Mouse (Mus musculus): ENCODE measurements around the gene Cpa5. TPM values are rescaled to one million over a fixed set of nuclear protein-coding genes. Genes with fewer than 3 reads are reported as not detected.
A peak's percentile ranks its signal among the peaks of the same experiment; 100 is the strongest.

Cpa5 gene
- polyA plus RNA-seq, 1 experiment from 2014 or later = 0.35 TPM

- peaks cover 62% of the 10 kb centered on the region for H3K4me1 ChIP-seq
- no peak for DNase-seq (ENCODE audit: low spot score)
- WGBS = 35% methylated on average over 8 of the region's 8 CpGs
- H3K4me3 ChIP-seq = no peak overlapping the region
- H3K36me3 ChIP-seq = 0 out of 2 replicates have a peak, but pooled peaks cover 3% of the 10 kb centered on the region
- no peaks in the 10 kb centered on the region for H3K27me3 ChIP-seq (ENCODE audit: low read depth, poor library complexity, severe bottlenecking)
- peak overlapping the region; percentile 90 for H3K27ac ChIP-seq
- H3K9me3 ChIP-seq (replicated peaks) = no peaks in the 10 kb centered on the region
Measured at GRCm38 (mm10) chr6:30635361-30635862, 24.6 kb downstream of the Cpa5 start.

GRCm38 (mm10) chr6:30636186-30636842 lies 25.5 kb downstream of the Cpa5 start:
- H3K27me3 ChIP-seq (ENCODE audit: low read depth, poor library complexity, severe bottlenecking) = no peaks in the 10 kb centered on the region
- H3K9me3 ChIP-seq (replicated peaks) = no peaks in the 10 kb centered on the region
- H3K36me3 ChIP-seq = 0 out of 2 replicates have a peak, but pooled peaks cover 3% of the 10 kb centered on the region
- 42% methylated on average over 4 of the region's 4 CpGs for WGBS
- DNase-seq (ENCODE audit: low spot score) = no peak
- H3K4me3 ChIP-seq = no peak overlapping the region
- peaks cover 57% of the 10 kb centered on the region for H3K4me1 ChIP-seq
- peak overlapping the region; percentile 90 for H3K27ac ChIP-seq

- H3K9me3 ChIP-seq (replicated peaks) = no peaks in the 10 kb centered on the region
- DNase-seq (ENCODE audit: low spot score) = no peak
- H3K27me3 ChIP-seq (ENCODE audit: low read depth, poor library complexity, severe bottlenecking) = no peaks in the 10 kb centered on the region
- H3K27ac ChIP-seq = peak within 1 kb of the TSS; percentile 81
- WGBS = 86% methylated on average over 5 of the region's 5 CpGs
- H3K4me3 ChIP-seq = no peak within 1 kb of the TSS
- peaks cover 46% of the 10 kb centered on the region for H3K4me1 ChIP-seq
- H3K36me3 ChIP-seq = 0 out of 2 replicates have a peak, but pooled peaks cover 3% of the 10 kb centered on the region
Measured at GRCm38 (mm10) chr6:30638674-30639268, 28.0 kb downstream of the Cpa5 start, which contains the start of gene Cpa1. Gene Cpa1, plus strand, starts transcription at chr6:30639218.

- H3K27me3 ChIP-seq (ENCODE audit: low read depth, poor library complexity, severe bottlenecking) = no peaks in the 10 kb centered on the region
- WGBS = 63% methylated on average over 12 of the region's 12 CpGs
- no peak for DNase-seq (ENCODE audit: low spot score)
Measured at GRCm38 (mm10) chr6:30643694-30644460, 33.1 kb downstream of the Cpa5 start.

GRCm38 (mm10) chr6:30644462-30644861 lies 33.7 kb downstream of the Cpa5 start:
- peak overlapping the region; percentile 81 for H3K27ac ChIP-seq
- H3K9me3 ChIP-seq (replicated peaks) = no peaks in the 10 kb centered on the region
- H3K4me1 ChIP-seq = peaks cover 39% of the 10 kb centered on the region
- H3K36me3 ChIP-seq = peaks cover 5% of the 10 kb centered on the region; the same call in 1 of the 2 replicates
- H3K27me3 ChIP-seq (ENCODE audit: low read depth, poor library complexity, severe bottlenecking) = no peaks in the 10 kb centered on the region
- DNase-seq (ENCODE audit: low spot score) = no peak
- no peak overlapping the region for H3K4me3 ChIP-seq
- 66% methylated on average over 3 of the region's 3 CpGs for WGBS

More at GRCm38 (mm10) chr6:30643694-30644460, 33.1 kb downstream of the Cpa5 start:
- Histone ChIP-seq H3K27ac (peak overlapping the region; percentile 81), H3K36me3 (0 out of 2 replicates have a peak, but pooled peaks cover 3% of the 10 kb centered on the region), H3K4me3 (no peak overlapping the region), H3K9me3 (replicated peaks) (no peaks in the 10 kb centered on the region), H3K4me1 (peaks cover 37% of the 10 kb centered on the region)

- H3K36me3 ChIP-seq = peaks cover 8% of the 10 kb centered on the region; the same call in 1 of the 2 replicates
- peak overlapping the region; percentile 81 for H3K27ac ChIP-seq
- peaks cover 44% of the 10 kb centered on the region for H3K4me1 ChIP-seq
- no peak overlapping the region for H3K4me3 ChIP-seq
- H3K9me3 ChIP-seq (replicated peaks) = no peaks in the 10 kb centered on the region
- no peak for DNase-seq (ENCODE audit: low spot score)
- 82% methylated on average over 6 of the region's 6 CpGs for WGBS
- no peaks in the 10 kb centered on the region for H3K27me3 ChIP-seq (ENCODE audit: low read depth, poor library complexity, severe bottlenecking)
Measured at GRCm38 (mm10) chr6:30645379-30645778, 34.6 kb downstream of the Cpa5 start.

GRCm38 (mm10) chr6:30649651-30650296 lies 39.0 kb downstream of the Cpa5 start:
- no peak overlapping the region for H3K4me3 ChIP-seq
- no peak for DNase-seq (ENCODE audit: low spot score)
- peaks cover 54% of the 10 kb centered on the region for H3K4me1 ChIP-seq
- H3K27ac ChIP-seq = peak overlapping the region; percentile 75
- H3K36me3 ChIP-seq = peaks cover 8% of the 10 kb centered on the region; the same call in 1 of the 2 replicates
- H3K27me3 ChIP-seq (ENCODE audit: low read depth, poor library complexity, severe bottlenecking) = no peaks in the 10 kb centered on the region
- H3K9me3 ChIP-seq (replicated peaks) = no peaks in the 10 kb centered on the region
- 83% methylated on average over 11 of the region's 11 CpGs for WGBS

- Histone ChIP-seq H3K27me3 (ENCODE audit: low read depth, poor library complexity, severe bottlenecking) (no peaks in the 10 kb centered on the region), H3K4me3 (no peak overlapping the region), H3K9me3 (replicated peaks) (no peaks in the 10 kb centered on the region), H3K4me1 (peaks cover 69% of the 10 kb centered on the region), H3K36me3 (peaks cover 31% of the 10 kb centered on the region), H3K27ac (peak overlapping the region; percentile 89)
- 56% methylated on average over 9 of the region's 9 CpGs for WGBS
- no peak for DNase-seq (ENCODE audit: low spot score)
Measured at GRCm38 (mm10) chr6:30652425-30653188, 41.8 kb downstream of the Cpa5 start.

GRCm38 (mm10) chr6:30653518-30653917 lies 42.7 kb downstream of the Cpa5 start:
- H3K27ac ChIP-seq = peak overlapping the region; percentile 89
- no peak for DNase-seq (ENCODE audit: low spot score)
- peaks cover 38% of the 10 kb centered on the region for H3K36me3 ChIP-seq
- H3K27me3 ChIP-seq (ENCODE audit: low read depth, poor library complexity, severe bottlenecking) = no peaks in the 10 kb centered on the region
- no peak overlapping the region for H3K4me3 ChIP-seq
- 86% methylated on average over 6 of the region's 6 CpGs for WGBS
- peaks cover 70% of the 10 kb centered on the region for H3K4me1 ChIP-seq
- no peaks in the 10 kb centered on the region for H3K9me3 ChIP-seq (replicated peaks)

GRCm38 (mm10) chr6:30654402-30654859 lies 43.6 kb downstream of the Cpa5 start:
- no peak for DNase-seq (ENCODE audit: low spot score)
- peaks cover 46% of the 10 kb centered on the region for H3K36me3 ChIP-seq
- H3K9me3 ChIP-seq (replicated peaks) = no peaks in the 10 kb centered on the region
- peaks cover 67% of the 10 kb centered on the region for H3K4me1 ChIP-seq
- peak overlapping the region; percentile 89 for H3K27ac ChIP-seq
- 41% methylated on average over 6 of the region's 6 CpGs for WGBS
- H3K4me3 ChIP-seq = no peak overlapping the region
- no peaks in the 10 kb centered on the region for H3K27me3 ChIP-seq (ENCODE audit: low read depth, poor library complexity, severe bottlenecking)

- Histone ChIP-seq H3K27ac (peak overlapping the region; percentile 89), H3K36me3 (peaks cover 46% of the 10 kb centered on the region), H3K4me3 (no peak overlapping the region), H3K4me1 (peaks cover 62% of the 10 kb centered on the region), H3K27me3 (ENCODE audit: low read depth, poor library complexity, severe bottlenecking) (no peaks in the 10 kb centered on the region), H3K9me3 (replicated peaks) (no peaks in the 10 kb centered on the region)
- 83% methylated on average over 3 of the region's 3 CpGs for WGBS
- no peak for DNase-seq (ENCODE audit: low spot score)
Measured at GRCm38 (mm10) chr6:30654932-30655331, 44.1 kb downstream of the Cpa5 start.

GRCm38 (mm10) chr6:30657279-30657678 lies 46.5 kb downstream of the Cpa5 start:
- no peaks in the 10 kb centered on the region for H3K27me3 ChIP-seq (ENCODE audit: low read depth, poor library complexity, severe bottlenecking)
- 96% methylated on average over 12 of the region's 12 CpGs for WGBS
- H3K36me3 ChIP-seq = peaks cover 54% of the 10 kb centered on the region
- peak overlapping the region; percentile 89 for H3K27ac ChIP-seq
- peaks cover 76% of the 10 kb centered on the region for H3K4me1 ChIP-seq
- H3K9me3 ChIP-seq (replicated peaks) = no peaks in the 10 kb centered on the region
- DNase-seq (ENCODE audit: low spot score) = no peak
- no peak overlapping the region for H3K4me3 ChIP-seq

Data from limb, embryonic 10.5 days (tissue).